ENCODE assay signal across 20 mouse cellular contexts in the genomic region with DNA sequence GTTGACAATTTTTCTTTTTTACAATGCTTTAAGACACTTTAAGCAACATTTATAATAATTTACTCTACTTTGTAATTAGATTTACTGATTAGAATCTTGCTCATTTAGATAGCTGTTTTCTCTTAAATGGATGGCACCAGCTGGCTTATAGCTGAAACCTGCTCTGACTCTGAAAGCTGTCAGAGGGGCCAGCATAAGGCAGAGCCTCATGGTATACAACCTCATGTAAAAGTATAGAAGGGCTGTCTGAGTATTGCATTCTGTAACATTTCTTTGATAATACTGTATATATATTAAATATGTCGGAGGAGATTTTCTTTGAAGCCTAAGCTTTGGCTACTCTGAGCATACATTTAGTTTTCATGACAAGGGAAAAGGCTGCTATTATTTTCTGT.
DNase-seq lines count a peak whose midpoint lies in the region; ATAC-seq and TF ChIP-seq lines count a peak whose summit lies in the region.
"Had no signal": no experiment of that assay in that cellular context is flagged by ENCODE, and none has a peak within 500 bp of the region (broad histone marks: within the 10 kb centered on the region; RNA-seq: fewer than 3 reads in every experiment).

No protein-coding gene starts in this region.

- WGBS in kidney, embryonic 14.5 days: 70% methylated on average over 1 of the region's 1 CpGs
- 84% methylated on average over 1 of the region's 1 CpGs for WGBS in kidney, adult 2 months
- WGBS in kidney, embryonic 16.5 days: 62% methylated on average over 1 of the region's 1 CpGs

- no peaks in the 10 kb centered on the region for H3K27me3 ChIP-seq in kidney, embryonic 14.5 days (ENCODE audit: control insufficient read depth, insufficient read depth, low read length)
- no peaks in the 10 kb centered on the region for H3K27me3 ChIP-seq in kidney, adult 2 months (replicated peaks; ENCODE audit: control insufficient read depth, insufficient read depth, low read length)
- H3K27me3 ChIP-seq in kidney, embryonic 16.5 days (ENCODE audit: insufficient read depth, low read length): no peaks in the 10 kb centered on the region
- H3K27me3 ChIP-seq: CH12.LX; embryonic facial prominence, embryonic 12.5 days; forebrain, embryonic 13.5 days; forebrain, embryonic 15.5 days had no signal

- 0 out of 2 replicates have a peak, but pooled peaks cover 7% of the 10 kb centered on the region for H3K4me1 ChIP-seq in kidney, embryonic 14.5 days (ENCODE audit: control insufficient read depth, insufficient read depth, low read length)
- no peaks in the 10 kb centered on the region for H3K4me1 ChIP-seq in kidney, adult 2 months (ENCODE audit: control insufficient read depth, insufficient read depth, low read length)
- H3K4me1 ChIP-seq in kidney, embryonic 16.5 days (ENCODE audit: insufficient read depth, low read length): 0 out of 2 replicates have a peak, but pooled peaks cover 3% of the 10 kb centered on the region
- H3K4me1 ChIP-seq: embryonic facial prominence, embryonic 10.5 days; embryonic facial prominence, embryonic 12.5 days; forebrain, embryonic 13.5 days; forebrain, embryonic 15.5 days had no signal

- no peak for TF ChIP-seq POLR2A in kidney, adult 2 months (IDR thresholded peaks at IDR 0.05; ENCODE audit: low read depth, low read length)

- DNase-seq in kidney, adult 2 months: no peak
- no peak for DNase-seq in kidney, adult 18-20 months
- DNase-seq in layer of hippocampus, adult 2 months (ENCODE audit: low spot score in 2 of 2): no peak
- no peak for DNase-seq in layer of hippocampus, adult 8-10 months (ENCODE audit: low spot score in 2 of 2)
- DNase-seq: adrenal gland, adult 8-10 months; adrenal gland, postnatal 14 days; adrenal gland, postnatal 36 days; B cell, adult 2 months; cerebellum, postnatal 10 days had no signal

- no peaks in the 10 kb centered on the region for H3K36me3 ChIP-seq in kidney, embryonic 14.5 days (ENCODE audit: control insufficient read depth, insufficient read depth, low read length)
- H3K36me3 ChIP-seq in kidney, adult 2 months (ENCODE audit: control insufficient read depth, insufficient read depth, low read length): no peaks in the 10 kb centered on the region
- no peaks in the 10 kb centered on the region for H3K36me3 ChIP-seq in kidney, embryonic 16.5 days (ENCODE audit: insufficient read depth, low read length)
- H3K36me3 ChIP-seq: embryonic facial prominence, embryonic 10.5 days; embryonic facial prominence, embryonic 12.5 days; forebrain, embryonic 15.5 days; G1E had no signal

- H3K9ac ChIP-seq in kidney, embryonic 14.5 days (ENCODE audit: low read depth, low read length): no peak overlapping the region
- H3K9ac ChIP-seq in kidney, embryonic 16.5 days (replicated peaks; ENCODE audit: low read length): no peak overlapping the region
- H3K9ac ChIP-seq: embryonic facial prominence, embryonic 12.5 days; forebrain, embryonic 13.5 days; forebrain, embryonic 15.5 days had no signal

- H3K4me2 ChIP-seq in kidney, embryonic 14.5 days (replicated peaks; ENCODE audit: low read depth, low read length): no peak overlapping the region
- H3K4me2 ChIP-seq in kidney, embryonic 16.5 days (replicated peaks; ENCODE audit: low read depth, low read length): no peak overlapping the region
- H3K4me2 ChIP-seq: embryonic facial prominence, embryonic 12.5 days; forebrain, embryonic 13.5 days; forebrain, embryonic 15.5 days had no signal

- peak; percentile 77; the same call in 1 of the 2 replicates for ATAC-seq in kidney, embryonic 14.5 days (ENCODE audit: low FRiP score, low TSS enrichment)
- peak; percentile 69; the same call in 1 of the 2 replicates for ATAC-seq in kidney, embryonic 16.5 days (ENCODE audit: low FRiP score, low TSS enrichment)
- ATAC-seq: activated CD4-positive, CD25-positive, alpha-beta regulatory T cell, adult 4 months; CD4-positive, CD25-positive, alpha-beta regulatory T cell, adult 4 months; forebrain, embryonic 13.5 days; forebrain, embryonic 15.5 days; Patski had no signal

- H3K27ac ChIP-seq in kidney, embryonic 14.5 days (ENCODE audit: low read depth, low read length): no peak overlapping the region
- H3K27ac ChIP-seq in kidney, adult 2 months (ENCODE audit: insufficient read depth, low read depth, low read length): no peak overlapping the region
- no peak overlapping the region for H3K27ac ChIP-seq in kidney, embryonic 16.5 days (ENCODE audit: low read length)
- peak overlapping the region; percentile 9; the same call in 1 of the 2 replicates for H3K27ac ChIP-seq in layer of hippocampus, adult 2 months
- H3K27ac ChIP-seq: embryonic facial prominence, embryonic 10.5 days; embryonic facial prominence, embryonic 12.5 days; forebrain, embryonic 13.5 days; forebrain, embryonic 15.5 days had no signal

- H3K4me3 ChIP-seq in kidney, embryonic 14.5 days (ENCODE audit: low read length): no peak overlapping the region
- H3K4me3 ChIP-seq in kidney, adult 2 months (ENCODE audit: insufficient read depth, low read depth, low read length): no peak overlapping the region
- no peak overlapping the region for H3K4me3 ChIP-seq in kidney, embryonic 16.5 days (ENCODE audit: low read length)
- H3K4me3 ChIP-seq in layer of hippocampus, adult 2 months: no peak overlapping the region
- H3K4me3 ChIP-seq: embryonic facial prominence, embryonic 10.5 days; embryonic facial prominence, embryonic 12.5 days; forebrain, embryonic 13.5 days; forebrain, embryonic 15.5 days had no signal

- H3K9me3 ChIP-seq in kidney, embryonic 14.5 days (ENCODE audit: control insufficient read depth, low read length): no peaks in the 10 kb centered on the region
- no peaks in the 10 kb centered on the region for H3K9me3 ChIP-seq in kidney, embryonic 16.5 days (ENCODE audit: low read length)
- H3K9me3 ChIP-seq: embryonic facial prominence, embryonic 10.5 days; embryonic facial prominence, embryonic 12.5 days; forebrain, embryonic 13.5 days; forebrain, embryonic 15.5 days had no signal

- no peak for TF ChIP-seq CTCF in kidney, adult 2 months (conservative IDR thresholded peaks at IDR 0.05; ENCODE audit: insufficient read depth, insufficient read length, low read depth, low read length)
- TF ChIP-seq CTCF in layer of hippocampus, adult 2 months (conservative IDR thresholded peaks at IDR 0.05): no peak
